Mouse (Mus musculus): ENCODE results near the gene Frmd4b.
"Not testable (repeated sequence)": the region's sequence is repeated elsewhere in the genome, so short reads cannot be mapped to it uniquely, and the experiment has no call there.

Gene Frmd4b

DNA sequence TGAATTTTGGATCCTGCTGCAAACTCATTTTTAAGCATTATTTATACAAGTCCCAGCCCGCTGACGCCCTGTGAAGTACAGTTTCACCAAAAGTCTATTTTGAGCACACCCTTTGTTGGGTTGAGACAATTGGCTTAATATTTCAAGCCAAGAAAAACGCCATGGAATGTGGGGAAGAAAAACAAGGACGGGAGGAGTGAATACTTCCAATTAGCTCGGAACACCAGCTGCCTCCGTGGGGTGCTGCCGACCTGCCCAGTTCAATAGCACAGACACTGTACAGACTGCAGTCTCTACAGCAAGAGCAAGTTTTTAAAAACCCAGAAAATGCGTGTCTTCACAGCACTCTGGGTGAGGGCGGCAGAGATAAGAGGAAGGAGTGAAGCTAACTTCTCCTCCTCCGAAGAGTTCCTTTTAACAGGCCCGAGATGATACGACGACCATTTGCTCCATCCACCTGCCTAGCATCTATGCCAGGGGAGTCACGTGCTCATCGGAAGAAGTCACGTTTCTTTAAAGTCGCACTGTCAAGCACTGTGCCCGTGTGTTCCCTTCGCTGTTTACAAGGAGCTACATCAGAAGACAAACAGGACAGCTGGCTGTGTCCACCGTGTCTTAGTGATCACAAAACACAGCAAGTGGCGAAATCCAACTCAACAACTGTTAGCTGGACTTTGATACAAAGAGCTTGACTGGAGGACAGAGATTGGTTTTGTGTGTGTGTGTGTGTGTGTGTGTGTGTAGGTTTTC, 326.0 kb downstream of the Frmd4b start:
- no peak for DNase-seq (ENCODE audit: low spot score in 2 of 2)

DNA sequence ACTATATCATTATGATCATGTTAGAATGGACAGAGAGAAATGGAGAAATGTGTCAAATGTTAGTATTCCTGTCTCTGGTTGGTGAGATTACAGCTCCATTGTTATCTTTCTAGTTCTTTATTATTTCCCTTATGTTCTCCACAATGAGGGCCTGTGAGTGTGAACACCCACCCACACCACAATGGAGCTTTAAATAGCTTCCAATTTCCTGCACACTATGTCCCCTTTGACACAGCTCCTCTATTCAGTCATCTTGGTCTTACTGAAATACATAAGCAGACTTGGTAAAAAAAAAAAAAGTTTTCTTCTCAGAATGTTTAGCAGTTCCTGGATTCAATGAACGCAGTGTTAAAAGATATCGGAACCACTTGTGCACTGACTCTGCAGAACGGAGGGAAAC, 326.7 kb downstream of the Frmd4b start:
- DNase-seq (ENCODE audit: low spot score in 2 of 2): no peak

- no peak for DNase-seq (ENCODE audit: low spot score in 2 of 2)
These were observed 327.5 kb downstream of the Frmd4b start for GRCm38 (mm10) chr6:97289838-97290237.

DNA sequence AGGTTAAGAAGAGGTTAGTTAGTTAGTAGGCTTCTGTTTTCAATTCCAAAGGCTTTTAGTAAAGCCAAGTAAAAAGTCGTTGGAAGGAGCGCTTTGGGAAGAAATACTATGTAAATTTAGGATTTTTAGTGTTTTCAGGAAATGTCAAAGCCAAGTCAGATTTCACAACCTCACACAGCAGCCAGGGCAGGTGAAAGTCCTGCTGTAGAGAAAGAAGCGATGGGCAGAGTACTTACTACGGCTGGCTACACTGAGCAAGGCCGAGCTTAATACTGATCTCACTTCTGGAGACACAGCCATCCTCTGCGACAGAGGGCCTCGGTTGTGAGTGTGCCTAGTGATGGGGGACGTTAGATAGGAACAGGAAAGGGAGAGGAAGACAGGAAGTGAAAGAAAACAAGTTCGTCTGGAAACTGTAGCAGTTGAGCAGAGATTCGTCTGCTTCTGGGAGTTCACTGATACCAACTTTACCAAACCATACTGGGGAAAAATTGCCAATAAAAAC, 328.0 kb downstream of the Frmd4b start:
- DNase-seq (ENCODE audit: low spot score in 2 of 2): no peak

DNA sequence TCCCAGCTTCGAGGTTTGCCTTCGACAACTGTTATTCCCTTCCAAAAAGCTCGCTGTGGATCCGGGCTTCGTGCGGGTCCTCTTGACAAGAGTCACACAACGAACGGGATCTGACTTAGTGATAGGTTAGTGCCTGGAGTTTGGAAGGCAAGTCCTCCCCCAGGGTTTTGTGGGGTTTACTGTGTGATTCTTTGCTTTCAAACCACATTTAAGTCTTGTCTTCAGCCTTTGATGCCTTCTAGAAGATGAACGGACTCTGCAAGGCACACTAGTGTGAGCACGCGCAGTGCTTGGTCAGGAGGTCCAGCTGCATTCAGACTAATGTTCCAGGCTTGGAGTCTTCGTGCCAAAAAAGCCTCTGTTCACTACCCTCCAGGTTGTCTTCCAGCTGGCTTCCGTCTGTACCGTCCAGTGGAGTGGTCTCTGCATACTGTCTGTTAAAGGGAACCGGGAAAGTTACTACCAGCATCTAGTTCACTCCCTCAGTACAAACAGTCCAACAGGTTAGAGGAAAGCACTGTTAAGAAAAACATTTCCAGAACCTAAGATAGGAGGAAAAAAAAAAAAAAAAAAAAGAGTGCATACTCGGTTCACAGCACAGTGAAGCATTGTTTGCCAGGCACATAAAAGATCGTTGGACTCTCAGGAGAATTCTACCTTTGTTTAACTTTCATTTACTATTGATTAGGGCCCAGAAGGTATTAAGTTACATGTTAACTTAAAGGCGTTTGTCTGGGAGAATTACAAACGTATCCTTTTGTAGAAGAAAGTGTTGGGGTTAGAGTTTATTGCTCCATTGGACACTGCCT, 329.1 kb downstream of the Frmd4b start:
- DNase-seq (ENCODE audit: low spot score in 2 of 2): no peak

DNA sequence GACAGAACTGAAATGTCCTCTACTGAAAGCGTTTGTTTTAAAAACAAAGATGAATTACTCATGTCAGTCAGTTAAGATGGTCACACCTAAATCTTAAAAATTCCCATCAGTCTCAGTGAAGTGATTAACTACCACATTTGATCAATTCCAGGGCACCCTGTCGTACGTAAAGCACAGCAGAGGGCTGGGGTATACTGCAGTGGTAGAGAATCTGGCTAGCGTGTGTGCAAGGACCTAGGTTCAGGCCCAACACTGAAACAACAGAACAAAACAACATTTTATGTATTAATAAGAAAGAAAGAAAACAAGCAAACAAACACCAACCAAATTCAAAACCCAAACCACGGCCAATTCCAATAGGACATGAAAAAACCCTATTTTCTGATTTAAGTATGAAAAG, 331.0 kb downstream of the Frmd4b start:
- DNase-seq (ENCODE audit: low spot score in 2 of 2): no peak

DNA sequence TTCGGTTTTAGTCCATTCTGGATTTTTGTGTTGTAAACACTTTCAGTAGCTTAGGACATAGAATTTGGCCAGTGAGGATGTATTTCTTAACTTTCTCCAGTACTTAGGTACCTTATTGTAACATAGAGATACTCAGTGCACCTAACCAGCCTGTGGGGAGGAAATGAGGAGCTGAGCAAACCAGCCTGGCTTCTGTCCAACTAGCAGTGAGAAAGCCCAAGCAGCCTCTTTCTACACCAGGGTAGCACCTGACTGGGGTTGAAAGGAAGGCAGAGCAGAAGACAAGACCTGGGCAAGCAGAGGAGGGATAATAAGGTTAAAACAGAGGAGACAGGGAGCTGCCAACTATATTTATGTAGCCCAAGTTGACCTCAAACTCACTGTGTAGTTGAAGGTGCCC, 333.7 kb downstream of the Frmd4b start:
- DNase-seq (ENCODE audit: low spot score in 2 of 2): no peak

DNA sequence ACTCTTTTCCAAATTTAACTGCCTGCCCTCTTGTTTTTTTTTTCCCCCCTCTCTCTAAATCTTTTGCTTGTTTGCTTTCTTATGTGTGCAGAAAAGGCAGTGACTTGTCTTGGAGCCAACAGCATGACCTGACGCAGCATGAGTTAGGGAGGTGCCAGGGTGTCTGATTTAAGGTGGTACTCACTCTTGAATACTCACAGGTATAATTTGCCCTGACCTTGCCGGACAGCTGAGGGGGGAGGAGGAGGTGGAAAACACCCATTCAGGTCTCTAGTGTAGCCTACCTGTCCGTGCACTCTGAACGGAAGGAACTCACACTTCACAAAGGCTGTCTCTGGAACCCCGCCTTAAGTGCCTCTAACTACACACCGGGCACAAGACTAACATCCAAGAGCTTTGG, 338.5 kb downstream of the Frmd4b start:
- no peak for DNase-seq (ENCODE audit: low spot score in 2 of 2)

DNA sequence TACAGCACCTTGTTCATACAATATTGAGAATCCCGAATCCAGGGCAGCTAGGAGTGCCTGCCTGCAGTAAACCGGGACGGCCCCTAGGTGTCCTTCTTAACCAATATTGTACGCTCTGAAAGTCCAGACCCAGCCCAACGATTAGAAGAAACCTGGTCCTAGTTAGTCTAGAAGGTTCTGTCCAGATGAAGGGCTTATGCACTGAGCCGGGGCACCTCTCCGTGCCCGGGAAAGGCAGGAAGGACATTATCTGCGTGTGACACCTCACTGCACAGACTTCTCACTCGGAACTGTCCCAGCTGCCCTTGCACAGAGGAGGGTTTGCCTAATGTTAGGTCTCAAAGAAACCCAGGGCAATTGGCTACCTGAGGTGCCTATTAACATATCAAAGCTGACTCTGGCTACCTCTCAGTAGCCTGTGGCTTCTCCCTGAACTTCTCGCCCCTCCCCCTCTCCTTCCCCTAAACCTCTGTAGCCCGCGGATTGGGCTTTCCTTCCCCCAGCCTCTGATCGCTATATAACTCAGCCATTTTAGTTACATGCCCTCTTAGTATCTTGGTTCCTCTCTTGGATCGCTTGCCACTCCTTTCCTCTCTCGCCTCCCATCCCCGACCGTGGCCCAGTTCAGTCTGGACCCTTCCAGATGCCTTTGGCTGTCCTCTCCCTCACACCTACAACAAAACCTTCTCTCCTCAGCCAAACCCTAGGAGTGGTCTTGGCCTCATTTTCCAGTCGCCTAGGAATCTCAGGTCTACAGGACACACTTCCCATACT, 339.1 kb downstream of the Frmd4b start:
- DNase-seq (ENCODE audit: low spot score in 2 of 2): peak; percentile 27 to 45

- no peak for DNase-seq (ENCODE audit: low spot score in 2 of 2)
These were observed 340.3 kb downstream of the Frmd4b start for GRCm38 (mm10) chr6:97276890-97277497.

DNA sequence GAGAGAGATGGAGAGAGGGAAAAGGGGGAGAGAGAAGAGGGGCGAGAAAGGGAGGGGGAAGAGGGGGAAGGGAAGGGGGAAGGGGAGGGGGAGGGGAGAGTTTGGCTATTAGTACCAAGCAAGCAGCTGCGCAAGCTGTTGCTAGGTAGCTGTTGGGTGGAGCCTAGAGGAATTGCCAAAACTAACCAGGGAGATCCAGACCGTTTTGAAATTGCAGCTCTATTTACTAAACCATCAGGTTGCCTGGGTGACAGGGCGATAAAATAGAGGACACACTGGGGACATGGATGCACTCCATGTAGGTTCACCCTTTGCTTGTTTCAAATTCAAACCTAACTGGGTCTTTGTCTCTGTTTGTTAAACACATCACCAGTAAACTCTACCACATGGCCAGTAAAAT, 341.0 kb downstream of the Frmd4b start:
- DNase-seq (ENCODE audit: low spot score in 2 of 2): no peak

DNA sequence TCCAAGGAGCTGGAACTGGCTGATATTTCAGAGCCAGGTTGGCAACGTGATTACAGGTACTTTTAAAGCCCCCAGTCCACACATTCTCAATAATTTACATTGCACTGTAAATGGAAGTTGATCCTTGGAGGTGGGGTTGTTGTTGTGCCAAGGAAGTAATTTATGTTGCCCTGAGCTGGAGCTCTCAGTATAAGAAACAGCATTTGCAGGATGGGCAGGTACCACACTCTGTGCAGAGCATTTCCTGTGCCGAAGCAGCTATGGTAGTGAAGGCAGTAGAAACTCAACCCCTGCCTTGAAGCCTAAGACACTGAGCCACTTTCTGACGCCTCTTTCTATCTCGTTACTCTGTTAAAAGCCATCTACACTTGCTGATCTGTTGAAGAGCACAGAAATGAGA, 341.6 kb downstream of the Frmd4b start:
- DNase-seq (ENCODE audit: low spot score in 2 of 2): no peak

DNA sequence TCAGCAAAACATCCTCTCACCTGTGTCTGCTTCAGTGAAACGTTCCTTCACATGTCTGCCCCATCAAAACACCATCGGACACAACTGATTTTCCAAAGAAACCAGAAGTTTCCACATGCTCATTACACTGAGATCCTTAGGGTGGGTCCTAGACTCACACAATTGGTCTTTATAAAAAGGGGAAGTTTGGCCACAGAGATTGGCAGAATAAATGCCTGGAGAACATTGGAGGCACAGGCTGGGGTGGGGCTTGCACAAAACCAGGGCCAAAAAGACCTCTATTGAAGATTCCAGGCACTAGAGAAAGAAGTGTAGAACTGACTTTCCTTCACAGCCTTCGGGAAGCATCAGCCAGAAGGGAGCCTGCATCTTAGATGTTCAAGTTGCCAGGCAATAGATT, 343.6 kb downstream of the Frmd4b start:
- no peak for DNase-seq (ENCODE audit: low spot score in 2 of 2)

GRCm38 (mm10) chr6:97273058-97273710, 344.2 kb downstream of the Frmd4b start:
- no peak for DNase-seq (ENCODE audit: low spot score in 2 of 2)

GRCm38 (mm10) chr6:97272349-97272748, 345.0 kb downstream of the Frmd4b start:
- DNase-seq (ENCODE audit: low spot score in 2 of 2): no peak

GRCm38 (mm10) chr6:97269596-97269995, 347.7 kb downstream of the Frmd4b start:
- DNase-seq (ENCODE audit: low spot score in 2 of 2): no peak

DNA sequence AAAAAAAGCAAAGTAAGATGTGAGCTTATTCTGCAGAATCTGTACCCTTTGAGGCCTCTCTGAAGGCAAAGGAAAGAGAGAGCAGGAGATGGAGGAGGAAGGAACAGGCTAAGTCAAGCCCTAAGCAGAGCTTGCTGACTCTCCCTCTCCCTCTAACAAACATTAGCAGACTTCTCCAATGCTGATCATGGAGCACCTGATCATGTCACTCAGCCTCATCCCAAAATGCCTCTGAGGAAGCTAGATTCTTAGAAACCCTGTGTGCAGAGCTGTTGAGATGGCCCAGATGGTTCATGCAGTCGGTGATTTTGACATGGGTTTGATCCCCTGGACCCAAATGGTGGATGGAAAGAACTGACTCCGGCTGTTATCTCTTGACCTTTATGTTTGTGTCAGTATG, 350.2 kb downstream of the Frmd4b start:
- DNase-seq (ENCODE audit: low spot score in 2 of 2): no peak

DNA sequence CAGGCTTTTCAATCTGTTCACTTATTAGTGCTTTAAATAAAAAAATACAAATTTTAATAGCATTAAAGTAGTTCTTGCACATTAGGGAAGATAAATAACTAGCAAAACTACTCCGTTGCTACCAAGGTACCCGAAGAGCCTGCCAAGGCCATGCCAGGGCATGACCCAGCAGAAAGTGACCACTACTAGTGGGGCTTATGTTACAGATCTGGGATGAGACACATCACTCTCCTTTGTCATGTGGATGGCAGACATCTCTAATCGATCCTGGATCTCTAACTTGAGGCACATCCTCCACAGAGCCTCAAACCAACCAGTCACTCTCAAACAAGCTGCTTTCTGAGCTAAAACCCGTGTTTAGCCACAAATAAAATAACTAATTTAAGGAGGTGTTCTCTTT, 350.7 kb downstream of the Frmd4b start:
- DNase-seq (ENCODE audit: low spot score in 2 of 2): no peak

DNA sequence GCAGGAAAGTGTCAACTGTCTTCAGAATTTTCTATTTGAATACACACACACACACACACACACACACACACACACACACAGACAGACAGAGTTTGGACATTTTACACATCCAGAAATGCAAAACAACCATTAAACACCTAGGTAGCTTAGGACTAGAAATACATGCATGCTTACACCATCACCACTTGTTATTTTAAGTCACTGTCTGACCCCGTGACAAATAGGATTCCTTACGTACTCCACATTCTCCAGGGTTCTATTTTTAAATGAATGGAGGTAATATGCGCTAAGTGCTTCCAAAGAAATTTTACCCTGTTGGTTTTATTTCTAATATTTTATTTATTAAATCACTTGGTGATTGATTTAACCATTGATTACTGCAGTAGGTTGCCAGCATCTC, 351.6 kb downstream of the Frmd4b start:
- no peak for DNase-seq (ENCODE audit: low spot score in 2 of 2)

GRCm38 (mm10) chr6:97265240-97265639, 352.1 kb downstream of the Frmd4b start:
- DNase-seq (ENCODE audit: low spot score in 2 of 2): no peak

DNA sequence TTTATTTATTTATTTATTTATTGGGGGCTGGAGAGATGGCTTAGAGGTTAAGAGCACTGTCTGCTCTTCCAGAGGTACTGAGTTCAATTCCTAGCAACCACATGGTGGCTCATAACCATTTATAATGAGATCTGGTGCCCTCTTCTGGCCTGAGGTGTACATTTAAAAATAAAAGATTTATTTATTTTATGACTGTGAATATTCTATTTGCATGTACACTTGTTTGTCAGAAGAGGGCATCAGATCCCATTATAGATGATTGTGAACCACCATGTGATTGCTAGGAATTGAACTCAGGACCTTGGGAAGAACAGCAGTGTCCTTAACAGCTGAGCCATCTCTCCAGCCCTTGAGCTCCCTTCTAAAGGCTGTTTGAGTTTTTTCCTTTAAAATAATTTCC, 353.6 kb downstream of the Frmd4b start:
- DNase-seq (ENCODE audit: low spot score in 2 of 2): not testable (repeated sequence)

All from spleen, postnatal 36 days (tissue).